Mouse (Mus musculus) cerebellum, postnatal 4 days (tissue): ENCODE measurements around the gene Oprl1.

Source experiments
- DNase-seq, 2 experiments: peaks; one replicate each; pipeline ENCODE4 v3.0.0; 2022; ENCODE audit warnings: low spot score in 2 of 2, mixed read lengths in 1 of 2

Gene Oprl1

GRCm38 (mm10) chr2:181714903-181715326 is at the start of gene Oprl1:
Gene Oprl1, plus strand, starts transcription at chr2:181715016.
- DNase-seq = peak; percentile 44 to 56

GRCm38 (mm10) chr2:181670285-181670912 is 44.4 kb upstream of the Oprl1 start:
- no peak for DNase-seq

- DNase-seq = no peak
Measured at GRCm38 (mm10) chr2:181670913-181671311, 43.9 kb upstream of the Oprl1 start.

DNA sequence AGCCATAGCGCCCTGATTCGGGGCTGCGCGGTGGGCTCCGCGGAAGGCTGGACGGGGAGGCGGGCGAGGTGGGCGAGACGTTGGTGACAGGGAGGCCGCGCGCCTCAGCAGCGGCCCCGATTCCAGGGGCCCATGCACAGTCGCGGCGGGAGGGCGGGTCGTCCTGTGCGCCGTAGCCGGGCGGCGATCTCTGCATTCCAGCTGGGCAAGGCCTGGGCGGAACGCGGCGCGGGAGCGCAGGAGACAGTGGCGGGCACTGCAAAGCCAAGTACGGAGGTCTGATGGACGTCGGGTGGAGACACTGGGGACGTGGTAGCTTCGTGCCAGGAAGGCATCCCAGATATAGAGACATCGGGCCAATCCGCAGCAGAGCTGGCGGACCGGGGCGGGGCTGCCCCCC is 43.5 kb upstream of the Oprl1 start, which contains the start of gene Sox18:
TSS of gene Sox18 (minus strand) at position 315 of the 400 bp plus-strand sequence.
- peak in 1 of 2 experiments; percentile 34 for DNase-seq

- no peak for DNase-seq
Measured at GRCm38 (mm10) chr2:181671984-181672383, 42.8 kb upstream of the Oprl1 start.

- no peak for DNase-seq
Measured at GRCm38 (mm10) chr2:181673501-181673900, 41.3 kb upstream of the Oprl1 start.

GRCm38 (mm10) chr2:181674934-181675333 is 39.9 kb upstream of the Oprl1 start:
- DNase-seq = no peak

GRCm38 (mm10) chr2:181675454-181675853 is 39.4 kb upstream of the Oprl1 start:
- DNase-seq = peak in 1 of 2 experiments; percentile 38

DNA sequence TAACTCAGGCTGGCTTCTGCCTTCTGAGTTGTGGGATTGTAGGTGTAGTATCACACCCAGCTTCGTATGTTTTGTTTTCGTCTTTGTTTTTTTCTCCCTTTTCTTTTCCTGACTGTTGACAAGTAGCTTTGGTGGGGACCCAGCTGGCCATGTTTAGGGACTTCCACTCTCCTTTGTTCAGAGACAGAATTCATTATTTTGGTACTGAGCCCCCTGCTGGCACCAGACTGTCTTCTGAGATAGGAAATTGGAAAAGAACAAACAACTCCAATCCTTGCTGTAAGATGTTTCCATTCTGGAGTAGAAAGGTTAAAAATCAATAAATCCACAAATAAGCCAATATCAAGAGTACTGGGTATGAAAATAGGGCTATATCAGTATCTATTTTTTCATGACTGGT is 38.4 kb upstream of the Oprl1 start:
- DNase-seq = no peak

GRCm38 (mm10) chr2:181677096-181677754 is 37.6 kb upstream of the Oprl1 start:
- DNase-seq = no peak

GRCm38 (mm10) chr2:181677755-181678098 is 37.1 kb upstream of the Oprl1 start:
- DNase-seq = no peak

GRCm38 (mm10) chr2:181678780-181679179 is 36.0 kb upstream of the Oprl1 start:
- peak in 1 of 2 experiments; percentile 67 for DNase-seq

- DNase-seq = peak; percentile 58 to 68
Measured at GRCm38 (mm10) chr2:181679951-181680715, 34.7 kb upstream of the Oprl1 start, which contains the start of gene Tcea2. Gene Tcea2, plus strand, starts transcription at chr2:181680310.

DNA sequence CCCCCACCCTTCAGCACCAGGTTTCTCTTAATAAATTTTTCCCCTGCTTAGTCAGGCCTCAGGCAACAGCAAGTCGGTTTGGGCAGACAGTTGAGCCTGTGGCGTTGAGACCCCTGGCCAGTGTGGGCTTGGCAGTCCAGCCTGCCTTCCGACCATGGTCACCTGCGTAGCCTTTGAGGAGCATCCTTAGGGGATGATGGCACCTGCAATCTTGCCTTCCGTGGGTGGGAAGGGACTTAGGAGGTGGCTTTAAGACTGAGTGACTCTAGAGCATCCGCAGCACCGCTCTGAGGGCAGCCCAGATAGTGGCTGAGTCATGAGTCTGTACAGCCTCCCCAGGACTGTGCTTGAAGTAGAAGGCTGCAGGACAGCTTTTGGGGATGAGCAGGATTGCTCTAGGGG is 34.1 kb upstream of the Oprl1 start:
- DNase-seq = no peak

GRCm38 (mm10) chr2:181681978-181682377 is 32.8 kb upstream of the Oprl1 start:
- DNase-seq = no peak

- DNase-seq = no peak
Measured at GRCm38 (mm10) chr2:181683381-181683780, 31.4 kb upstream of the Oprl1 start.

GRCm38 (mm10) chr2:181684713-181685112 is 30.1 kb upstream of the Oprl1 start:
- DNase-seq = no peak

DNA sequence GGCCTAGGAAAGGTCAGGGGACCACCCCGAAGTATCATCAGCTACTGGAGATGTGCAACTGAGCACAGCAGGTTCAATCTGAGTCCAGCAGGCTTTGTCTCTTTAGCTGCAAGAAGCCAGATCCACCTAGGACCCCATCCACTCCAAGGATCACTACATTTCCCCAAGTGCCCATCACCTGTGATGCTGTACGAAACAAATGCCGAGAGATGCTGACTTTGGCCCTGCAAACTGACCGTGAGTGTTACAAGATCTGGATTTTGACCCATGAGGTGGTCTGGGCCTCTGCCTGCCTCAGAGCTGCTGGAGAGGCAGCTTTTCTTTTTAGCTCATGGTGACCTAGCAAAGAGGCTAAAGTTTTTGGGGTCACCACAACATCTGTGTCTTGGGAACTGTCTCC is 29.1 kb upstream of the Oprl1 start:
- DNase-seq = no peak

DNA sequence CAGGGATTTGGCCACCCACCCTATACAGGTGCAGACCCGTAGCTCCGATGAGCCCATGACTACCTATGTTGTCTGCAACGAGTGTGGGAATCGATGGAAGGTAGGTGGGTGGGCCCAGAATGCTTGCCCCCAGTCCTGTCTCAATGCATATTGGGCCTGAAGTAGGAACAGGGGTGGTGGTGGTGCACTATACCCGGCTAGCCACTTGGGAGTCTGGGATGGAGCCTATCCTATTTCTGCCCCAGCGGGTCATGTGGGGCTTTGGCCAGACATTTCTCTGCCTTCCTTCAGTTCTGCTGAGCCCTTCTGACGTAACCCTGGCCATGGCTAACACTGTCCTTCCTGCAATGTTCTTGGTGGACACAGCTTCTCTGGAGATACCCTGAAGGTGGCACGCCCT is 27.2 kb upstream of the Oprl1 start:
- no peak for DNase-seq

- DNase-seq = no peak
Measured at GRCm38 (mm10) chr2:181689466-181690160, 25.2 kb upstream of the Oprl1 start.

DNA sequence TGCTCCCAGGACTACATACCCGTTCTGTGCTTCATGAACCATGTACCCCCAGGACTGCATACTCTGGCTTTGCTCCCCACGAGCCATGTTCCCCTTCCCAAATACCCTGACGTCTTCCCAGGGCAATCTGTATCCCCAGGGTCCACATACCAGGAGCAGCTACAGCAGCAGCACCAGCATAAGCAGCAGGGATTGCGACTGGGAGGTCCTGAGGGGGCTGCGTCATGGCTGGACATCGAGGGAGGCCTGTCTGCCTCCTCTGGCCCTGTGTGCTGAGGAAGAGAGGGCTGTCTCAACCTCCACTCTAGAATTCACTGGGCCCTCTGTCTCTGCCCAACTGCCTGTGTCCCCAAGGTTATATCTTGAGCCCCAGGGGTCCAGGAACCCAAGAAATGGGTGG is 23.7 kb upstream of the Oprl1 start:
- DNase-seq = no peak

DNA sequence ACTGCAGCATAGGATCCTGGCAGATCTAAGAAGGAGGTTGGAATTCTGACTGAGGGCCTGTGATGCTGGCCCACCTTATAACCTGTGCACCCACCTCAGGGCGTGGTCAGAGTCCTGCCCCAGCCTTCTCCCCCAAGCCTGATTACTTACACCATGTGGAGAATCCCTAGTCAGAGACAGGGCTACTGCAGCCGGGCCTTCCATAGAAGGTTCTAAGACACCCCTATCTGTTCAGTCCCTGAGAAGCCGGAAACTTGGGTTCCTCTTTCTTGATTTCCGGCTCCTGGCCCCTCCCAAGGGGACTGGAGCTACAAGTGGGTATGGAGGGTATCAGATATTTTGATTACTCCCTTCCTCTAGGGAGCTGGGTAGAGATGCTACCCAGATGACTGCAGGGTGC is 23.2 kb upstream of the Oprl1 start:
- no peak for DNase-seq
